Mouse (Mus musculus) limb, embryonic 12.5 days (tissue): ENCODE results near the gene Sesn3. TPM values are rescaled to one million over a fixed set of nuclear protein-coding genes. Genes with fewer than 3 reads are reported as not detected.
"Not testable (repeated sequence)": the region's sequence is repeated elsewhere in the genome, so short reads cannot be mapped to it uniquely, and the experiment has no call there.

Experiments used
- ATAC-seq: fragments of 200-750 bp; cut with Nextera tagmentation; 2 replicates; pipeline ENCODE4 v1.8.0; 2017; ENCODE audit warnings: low read depth, moderate TSS enrichment; ENCODE audit not compliant: insufficient number of reproducible peaks, insufficient read depth, low FRiP score, low TSS enrichment
- H3K27ac ChIP-seq: fragments of 300-500 bp; sonication (generic); 2 replicates; pipeline ENCODE4 v1.5.1; 2016; ENCODE audit warnings: mild to moderate bottlenecking, moderate library complexity
- H3K27me3 ChIP-seq: fragments of 300-500 bp; sonication (generic); 2 replicates; pipeline ENCODE4 v1.6.1; 2016; ENCODE audit warnings: mild to moderate bottlenecking, moderate library complexity
- H3K36me3 ChIP-seq: fragments of 300-500 bp; sonication (generic); 2 replicates; pipeline ENCODE4 v1.6.1; 2016; ENCODE audit warnings: mild to moderate bottlenecking, moderate library complexity
- H3K4me1 ChIP-seq: fragments of 300-500 bp; sonication (generic); replicated peaks from 2 replicates; pipeline ENCODE4 v1.6.1; 2016
- H3K4me2 ChIP-seq: fragments of 300-500 bp; sonication (generic); 2 replicates; pipeline ENCODE4 v1.6.1; 2016; ENCODE audit warnings: mild to moderate bottlenecking, moderate library complexity
- H3K4me3 ChIP-seq: fragments of 300-500 bp; sonication (generic); replicated peaks from 2 replicates; pipeline ENCODE4 v1.5.1; 2016; ENCODE audit warnings: mild to moderate bottlenecking
- H3K9ac ChIP-seq: fragments of 300-500 bp; sonication (generic); replicated peaks from 2 replicates; pipeline ENCODE4 v1.6.1; 2016; ENCODE audit warnings: mild to moderate bottlenecking, moderate library complexity
- H3K9me3 ChIP-seq: fragments of 300-500 bp; sonication (generic); 2 replicates; pipeline ENCODE4 v1.6.1; 2016; ENCODE audit warnings: mild to moderate bottlenecking, moderate library complexity
- WGBS: fragments of 180-500 bp; shearing (Covaris S2); methylation state at CpG from one replicate; pipeline ENCODE4 v1.1.7; 2016; 5-methylcytosine and 5-hydroxymethylcytosine counted together
- polyA plus RNA-seq: library from polyadenylated mRNA; unstranded; fragments of >200 nt; fragmentation: Nextera tagmentation; extraction: Ambion mirVana; gene quantifications from 2 replicates; pipeline ENCODE4 v1.2.1, GENCODE M21; 2016

Sesn3 gene
- polyA plus RNA-seq, 1 experiment from 2014 or later: 28.2 TPM

GRCm38 (mm10) chr9:14314477-14314876 lies 39.6 kb downstream of the Sesn3 start:
- H3K36me3 ChIP-seq: peaks cover 86% of the 10 kb centered on the region
- no peak overlapping the region for H3K4me2 ChIP-seq
- H3K4me3 ChIP-seq: no peak overlapping the region
- no peak for ATAC-seq
- H3K4me1 ChIP-seq: no peaks in the 10 kb centered on the region
- no peak overlapping the region for H3K27ac ChIP-seq
- H3K27me3 ChIP-seq: no peaks in the 10 kb centered on the region
- no peak overlapping the region for H3K9ac ChIP-seq
- WGBS: 89% methylated on average over 7 of the region's 7 CpGs
- H3K9me3 ChIP-seq: no peaks in the 10 kb centered on the region

- peaks cover 84% of the 10 kb centered on the region for H3K36me3 ChIP-seq
- no peak overlapping the region for H3K27ac ChIP-seq
- 97% methylated on average over 1 of the region's 1 CpGs for WGBS
- H3K4me1 ChIP-seq: no peaks in the 10 kb centered on the region
- ATAC-seq: no peak
- H3K4me3 ChIP-seq: no peak overlapping the region
- no peak overlapping the region for H3K4me2 ChIP-seq
- no peaks in the 10 kb centered on the region for H3K27me3 ChIP-seq
- no peak overlapping the region for H3K9ac ChIP-seq
- no peaks in the 10 kb centered on the region for H3K9me3 ChIP-seq
Measured at GRCm38 (mm10) chr9:14316618-14317017, 41.8 kb downstream of the Sesn3 start.

GRCm38 (mm10) chr9:14335829-14336228 lies 61.0 kb downstream of the Sesn3 start:
- Histone ChIP-seq H3K9ac (no peak overlapping the region), H3K9me3 (no peaks in the 10 kb centered on the region), H3K4me3 (no peak overlapping the region), H3K4me1 (no peaks in the 10 kb centered on the region), H3K4me2 (no peak overlapping the region), H3K36me3 (peaks cover 12% of the 10 kb centered on the region; the same call in 1 of the 2 replicates), H3K27ac (no peak overlapping the region), H3K27me3 (no peaks in the 10 kb centered on the region)
- ATAC-seq: no peak
- WGBS: 74% methylated on average over 4 of the region's 4 CpGs

- Histone ChIP-seq H3K9me3 (no peaks in the 10 kb centered on the region), H3K27ac (no peak overlapping the region), H3K9ac (no peak overlapping the region), H3K27me3 (no peaks in the 10 kb centered on the region), H3K4me1 (no peaks in the 10 kb centered on the region), H3K4me3 (no peak overlapping the region), H3K4me2 (no peak overlapping the region), H3K36me3 (peaks cover 4% of the 10 kb centered on the region; the same call in 1 of the 2 replicates)
- WGBS: 83% methylated on average over 3 of the region's 3 CpGs
- no peak for ATAC-seq
Measured at GRCm38 (mm10) chr9:14336901-14337300, 62.0 kb downstream of the Sesn3 start.

- ATAC-seq: no peak
- no peaks in the 10 kb centered on the region for H3K9me3 ChIP-seq
- H3K4me3 ChIP-seq: no peak overlapping the region
- H3K36me3 ChIP-seq: no peaks in the 10 kb centered on the region
- 71% methylated on average over 3 of the region's 3 CpGs for WGBS
- no peaks in the 10 kb centered on the region for H3K27me3 ChIP-seq
- no peak overlapping the region for H3K4me2 ChIP-seq
- H3K27ac ChIP-seq: no peak overlapping the region
- no peak overlapping the region for H3K9ac ChIP-seq
- 0 out of 2 replicates have a peak, but pooled peaks cover under 1% of the 10 kb centered on the region for H3K4me1 ChIP-seq
Measured at GRCm38 (mm10) chr9:14338701-14339100, 63.8 kb downstream of the Sesn3 start.

- Histone ChIP-seq H3K4me3 (no peak overlapping the region), H3K9ac (no peak overlapping the region), H3K27me3 (no peaks in the 10 kb centered on the region), H3K36me3 (no peaks in the 10 kb centered on the region), H3K4me1 (0 out of 2 replicates have a peak, but pooled peaks cover 5% of the 10 kb centered on the region), H3K4me2 (no peak overlapping the region), H3K9me3 (no peaks in the 10 kb centered on the region), H3K27ac (no peak overlapping the region)
- WGBS: 52% methylated on average over 4 of the region's 4 CpGs
- ATAC-seq: peak; percentile 48; the same call in 1 of the 2 replicates
Measured at GRCm38 (mm10) chr9:14342041-14342668, 67.3 kb downstream of the Sesn3 start.

GRCm38 (mm10) chr9:14345866-14346265 lies 71.0 kb downstream of the Sesn3 start:
- H3K9ac ChIP-seq, H3K4me2 ChIP-seq, H3K27ac ChIP-seq, H3K9me3 ChIP-seq, H3K4me1 ChIP-seq, H3K36me3 ChIP-seq, H3K27me3 ChIP-seq, H3K4me3 ChIP-seq, ATAC-seq: not testable (repeated sequence)
- WGBS: 87% methylated on average over 4 of the region's 4 CpGs

- Histone ChIP-seq H3K27me3 (no peaks in the 10 kb centered on the region), H3K4me1 (0 out of 2 replicates have a peak, but pooled peaks cover 5% of the 10 kb centered on the region), H3K4me3 (no peak overlapping the region), H3K4me2 (no peak overlapping the region), H3K36me3 (no peaks in the 10 kb centered on the region), H3K9ac (no peak overlapping the region), H3K27ac (no peak overlapping the region), H3K9me3 (no peaks in the 10 kb centered on the region)
- no peak for ATAC-seq
- WGBS: 54% methylated on average over 4 of the region's 4 CpGs
Measured at GRCm38 (mm10) chr9:14348416-14348815, 73.5 kb downstream of the Sesn3 start.

GRCm38 (mm10) chr9:14349380-14349779 lies 74.5 kb downstream of the Sesn3 start:
- Histone ChIP-seq H3K9ac (no peak overlapping the region), H3K4me2 (no peak overlapping the region), H3K9me3 (no peaks in the 10 kb centered on the region), H3K36me3 (no peaks in the 10 kb centered on the region), H3K4me1 (no peaks in the 10 kb centered on the region), H3K27me3 (no peaks in the 10 kb centered on the region), H3K27ac (no peak overlapping the region), H3K4me3 (no peak overlapping the region)
- WGBS: 85% methylated on average over 5 of the region's 5 CpGs
- ATAC-seq: no peak

GRCm38 (mm10) chr9:14350787-14351186 lies 75.9 kb downstream of the Sesn3 start:
- Histone ChIP-seq H3K4me2 (no peak overlapping the region), H3K4me1 (no peaks in the 10 kb centered on the region), H3K9ac (no peak overlapping the region), H3K27me3 (no peaks in the 10 kb centered on the region), H3K4me3 (no peak overlapping the region), H3K9me3 (no peaks in the 10 kb centered on the region), H3K27ac (no peak overlapping the region), H3K36me3 (no peaks in the 10 kb centered on the region)
- WGBS: 75% methylated on average over 2 of the region's 2 CpGs
- no peak for ATAC-seq

- no peaks in the 10 kb centered on the region for H3K36me3 ChIP-seq
- H3K27ac ChIP-seq: no peak overlapping the region
- H3K9ac ChIP-seq: no peak overlapping the region
- no peak overlapping the region for H3K4me3 ChIP-seq
- WGBS: 78% methylated on average over 1 of the region's 1 CpGs
- no peaks in the 10 kb centered on the region for H3K4me1 ChIP-seq
- no peak for ATAC-seq
- no peak overlapping the region for H3K4me2 ChIP-seq
- no peaks in the 10 kb centered on the region for H3K27me3 ChIP-seq
- H3K9me3 ChIP-seq: no peaks in the 10 kb centered on the region
Measured at GRCm38 (mm10) chr9:14352337-14352736, 77.5 kb downstream of the Sesn3 start.

GRCm38 (mm10) chr9:14354852-14355251 lies 80.0 kb downstream of the Sesn3 start:
- no peak overlapping the region for H3K4me3 ChIP-seq
- ATAC-seq: no peak
- H3K4me2 ChIP-seq: no peak overlapping the region
- no peaks in the 10 kb centered on the region for H3K9me3 ChIP-seq
- H3K4me1 ChIP-seq: no peaks in the 10 kb centered on the region
- no peaks in the 10 kb centered on the region for H3K27me3 ChIP-seq
- 73% methylated on average over 6 of the region's 6 CpGs for WGBS
- no peaks in the 10 kb centered on the region for H3K36me3 ChIP-seq
- H3K27ac ChIP-seq: no peak overlapping the region
- no peak overlapping the region for H3K9ac ChIP-seq
